Mouse (Mus musculus) liver, embryonic 15.5 days (tissue): ENCODE data around the gene Gabrd. TPM values are rescaled to one million over a fixed set of nuclear protein-coding genes. Genes with fewer than 3 reads are reported as not detected.

Experiments
- ATAC-seq: fragments of 200-750 bp; cut with Nextera tagmentation; 2 replicates; pipeline ENCODE4 v1.8.0; 2017; ENCODE audit warnings: moderate number of reproducible peaks, mild to moderate bottlenecking, moderate library complexity; ENCODE audit not compliant: insufficient read depth
- H3K27ac ChIP-seq: fragments of 300-500 bp; sonication (generic); replicated peaks from 2 replicates; pipeline ENCODE4 v1.5.1; 2015; ENCODE audit warnings: mild to moderate bottlenecking, inconsistent platforms
- H3K27me3 ChIP-seq: fragments of 300-500 bp; sonication (generic); 2 replicates; pipeline ENCODE4 v1.6.1; 2015; ENCODE audit warnings: mild to moderate bottlenecking, inconsistent platforms
- H3K36me3 ChIP-seq: fragments of 300-500 bp; sonication (generic); replicated peaks from 2 replicates; pipeline ENCODE4 v1.6.1; 2015; ENCODE audit warnings: moderate library complexity, mild to moderate bottlenecking, inconsistent platforms
- H3K4me1 ChIP-seq: fragments of 300-500 bp; sonication (generic); replicated peaks from 2 replicates; pipeline ENCODE4 v1.6.1; 2015; ENCODE audit warnings: inconsistent platforms
- H3K4me2 ChIP-seq: fragments of 300-500 bp; sonication (generic); 2 replicates; pipeline ENCODE4 v1.6.1; 2015; ENCODE audit warnings: moderate library complexity, mild to moderate bottlenecking, inconsistent platforms
- H3K4me3 ChIP-seq: fragments of 300-500 bp; sonication (generic); replicated peaks from 2 replicates; pipeline ENCODE4 v1.5.1; 2015; ENCODE audit warnings: mild to moderate bottlenecking, inconsistent platforms
- H3K9ac ChIP-seq: fragments of 300-500 bp; sonication (generic); 2 replicates; pipeline ENCODE4 v1.6.1; 2015; ENCODE audit warnings: moderate library complexity, mild to moderate bottlenecking, inconsistent platforms
- H3K9me3 ChIP-seq: fragments of 300-500 bp; sonication (generic); replicated peaks from 2 replicates; pipeline ENCODE4 v1.6.1; 2016; ENCODE audit warnings: inconsistent platforms
- WGBS: fragments of 180-500 bp; shearing (Covaris S2); methylation state at CpG from one replicate; pipeline ENCODE4 v1.1.7; 2015; ENCODE audit warnings: mixed read lengths; ENCODE audit not compliant: insufficient replicate concordance; 5-methylcytosine and 5-hydroxymethylcytosine counted together
- polyA plus RNA-seq: library from polyadenylated mRNA; unstranded; fragments of >200 nt; fragmentation: Nextera tagmentation; extraction: Ambion mirVana; gene quantifications from 2 replicates; pipeline ENCODE4 v1.2.1, GENCODE M21; 2015

Gabrd gene
- polyA plus RNA-seq, 1 experiment from 2014 or later: not detected

DNA sequence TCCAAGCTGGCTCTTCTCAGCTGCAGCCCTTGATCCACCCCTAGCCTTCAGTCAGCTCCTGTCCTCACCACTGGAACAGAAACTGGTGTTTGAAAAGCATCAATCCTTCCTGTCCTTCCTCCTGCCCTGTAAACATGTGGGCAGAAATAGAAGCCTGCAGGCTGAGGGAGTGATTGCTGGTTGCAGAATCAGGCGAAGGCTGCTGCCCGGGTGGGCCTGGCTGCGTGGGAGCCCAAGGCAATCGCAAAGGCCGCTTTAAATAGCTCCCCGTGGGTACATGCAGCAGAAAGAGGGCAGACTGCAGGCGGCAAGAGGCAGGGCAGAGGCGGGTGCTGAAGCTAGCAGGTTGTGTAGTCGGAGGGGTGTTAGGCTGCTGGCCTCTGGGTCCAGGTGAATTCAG, 15.2 kb downstream of the Gabrd start:
- H3K27me3 ChIP-seq: peaks cover 7% of the 10 kb centered on the region; the same call in 1 of the 2 replicates
- H3K4me3 ChIP-seq: no peak overlapping the region
- H3K4me1 ChIP-seq: no peaks in the 10 kb centered on the region
- no peaks in the 10 kb centered on the region for H3K36me3 ChIP-seq
- no peak for ATAC-seq
- H3K9ac ChIP-seq: no peak overlapping the region
- H3K4me2 ChIP-seq: no peak overlapping the region
- H3K27ac ChIP-seq: no peak overlapping the region
- WGBS: 37% methylated on average over 9 of the region's 9 CpGs
- H3K9me3 ChIP-seq: no peaks in the 10 kb centered on the region

DNA sequence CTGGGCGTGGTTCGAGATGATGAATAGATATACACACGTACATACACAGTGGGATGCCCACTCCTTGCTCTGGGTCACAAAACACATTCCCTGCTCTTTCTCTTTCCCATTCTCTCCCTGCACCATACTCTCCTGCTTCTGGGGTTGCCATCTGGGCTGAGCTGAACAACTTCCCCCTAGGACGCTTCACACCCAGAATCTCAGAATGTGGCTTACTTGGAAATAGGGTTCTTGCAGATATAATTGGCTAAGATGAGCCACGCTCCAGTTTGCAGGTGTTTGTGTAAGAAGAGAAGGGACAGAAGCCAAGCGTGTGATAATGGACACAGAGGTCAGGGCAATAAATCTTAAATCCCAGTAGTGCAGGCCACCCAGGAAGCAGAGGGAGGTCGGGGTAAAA, 15.9 kb downstream of the Gabrd start:
- Histone ChIP-seq H3K4me1 (no peaks in the 10 kb centered on the region), H3K4me2 (no peak overlapping the region), H3K9ac (no peak overlapping the region), H3K27ac (no peak overlapping the region), H3K27me3 (peaks cover 7% of the 10 kb centered on the region; the same call in 1 of the 2 replicates), H3K36me3 (no peaks in the 10 kb centered on the region), H3K4me3 (no peak overlapping the region), H3K9me3 (no peaks in the 10 kb centered on the region)
- no peak for ATAC-seq
- 40% methylated on average over 7 of the region's 7 CpGs for WGBS

DNA sequence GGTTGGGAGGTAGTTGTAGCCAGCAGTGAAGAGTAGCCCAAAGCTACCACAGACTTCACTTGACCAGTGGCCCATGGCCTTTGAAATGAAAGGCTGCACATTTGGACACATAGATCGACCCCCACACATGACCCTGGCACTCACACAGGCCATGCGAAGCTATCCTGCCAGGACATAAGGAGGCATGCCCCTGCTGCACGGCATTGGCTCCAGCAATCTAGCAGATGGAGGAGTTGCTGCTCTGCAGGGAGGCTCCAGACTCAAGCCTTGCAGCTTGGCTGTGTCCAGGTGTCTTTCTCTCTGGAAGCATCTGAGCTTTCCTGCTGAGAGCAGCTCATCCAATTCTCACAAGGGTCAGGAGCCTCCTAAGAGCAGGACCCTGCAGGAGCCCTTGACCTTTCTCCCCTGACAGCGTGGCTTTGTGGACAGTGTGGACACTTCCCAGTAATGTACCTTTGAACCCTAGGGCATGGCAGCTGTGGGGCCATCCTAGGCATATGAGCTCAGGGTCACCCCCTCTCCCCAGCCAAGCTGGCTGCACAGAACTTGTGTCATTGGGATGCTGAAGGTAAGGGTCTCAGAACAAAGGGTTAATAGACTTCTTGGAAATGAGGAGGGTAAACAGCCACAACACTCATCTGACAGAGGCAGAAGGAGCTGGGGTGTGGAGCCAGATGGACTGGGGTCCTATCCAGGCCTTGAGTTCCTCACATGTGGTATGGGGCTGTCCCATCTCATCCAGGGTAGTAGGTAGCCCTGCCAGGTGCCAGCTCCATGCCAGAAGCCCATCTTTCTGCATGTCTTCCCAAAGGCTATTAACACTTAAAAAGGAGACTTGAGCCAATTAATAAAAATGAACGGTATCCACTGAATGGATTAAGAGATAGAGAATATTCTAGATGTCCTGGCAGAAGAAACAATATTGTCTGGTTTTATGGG, 25.8 kb downstream of the Gabrd start:
- no peak overlapping the region for H3K4me2 ChIP-seq
- peaks cover 10% of the 10 kb centered on the region; the same call in 1 of the 2 replicates for H3K4me1 ChIP-seq
- H3K27ac ChIP-seq: no peak overlapping the region
- 60% methylated on average over 5 of the region's 5 CpGs for WGBS
- no peaks in the 10 kb centered on the region for H3K36me3 ChIP-seq
- H3K4me3 ChIP-seq: no peak overlapping the region
- no peak for ATAC-seq
- H3K9me3 ChIP-seq: no peaks in the 10 kb centered on the region
- no peak overlapping the region for H3K9ac ChIP-seq
- H3K27me3 ChIP-seq: peaks cover 3% of the 10 kb centered on the region; the same call in 1 of the 2 replicates

GRCm38 (mm10) chr4:155370737-155371715, 26.9 kb downstream of the Gabrd start:
- Histone ChIP-seq H3K27me3 (peaks cover 9% of the 10 kb centered on the region; the same call in 1 of the 2 replicates), H3K9me3 (no peaks in the 10 kb centered on the region), H3K9ac (no peak overlapping the region), H3K4me2 (no peak overlapping the region), H3K27ac (no peak overlapping the region), H3K4me3 (no peak overlapping the region), H3K36me3 (no peaks in the 10 kb centered on the region), H3K4me1 (peaks cover 10% of the 10 kb centered on the region; the same call in 1 of the 2 replicates)
- WGBS: 67% methylated on average over 15 of the region's 15 CpGs
- peak; percentile 67; the same call in 1 of the 2 replicates for ATAC-seq

GRCm38 (mm10) chr4:155368684-155369083, 29.2 kb downstream of the Gabrd start:
- Histone ChIP-seq H3K27ac (no peak overlapping the region), H3K4me1 (peaks cover 10% of the 10 kb centered on the region; the same call in 1 of the 2 replicates), H3K9ac (no peak overlapping the region), H3K36me3 (no peaks in the 10 kb centered on the region), H3K4me3 (no peak overlapping the region), H3K4me2 (no peak overlapping the region), H3K27me3 (peaks cover 26% of the 10 kb centered on the region), H3K9me3 (no peaks in the 10 kb centered on the region)
- 20% methylated on average over 12 of the region's 12 CpGs for WGBS
- no peak for ATAC-seq

DNA sequence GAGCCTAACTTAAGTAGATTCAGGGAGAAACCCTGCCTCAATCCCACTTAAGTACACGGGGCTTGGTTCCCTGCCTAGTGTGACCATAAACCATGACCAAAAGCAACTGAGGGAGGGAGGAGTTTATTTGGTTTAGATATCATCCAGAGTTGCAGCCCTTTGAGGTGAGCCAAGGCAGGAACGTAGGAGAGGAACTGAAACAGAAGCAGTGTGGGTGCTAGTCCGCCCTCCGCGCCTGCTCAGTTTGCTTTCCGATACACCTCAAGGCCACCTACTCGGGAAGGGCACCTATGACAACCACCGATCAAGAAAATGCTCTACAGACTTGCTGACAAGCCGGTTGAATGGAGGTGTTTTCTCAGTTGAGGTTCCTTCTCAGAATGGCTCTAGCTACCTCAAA, 30.2 kb downstream of the Gabrd start:
- H3K4me2 ChIP-seq: no peak overlapping the region
- no peak for ATAC-seq
- H3K36me3 ChIP-seq: no peaks in the 10 kb centered on the region
- WGBS: 72% methylated on average over 9 of the region's 9 CpGs
- H3K27ac ChIP-seq: no peak overlapping the region
- peaks cover 35% of the 10 kb centered on the region for H3K27me3 ChIP-seq
- H3K9me3 ChIP-seq: no peaks in the 10 kb centered on the region
- H3K9ac ChIP-seq: no peak overlapping the region
- H3K4me3 ChIP-seq: no peak overlapping the region
- peaks cover 10% of the 10 kb centered on the region; the same call in 1 of the 2 replicates for H3K4me1 ChIP-seq

DNA sequence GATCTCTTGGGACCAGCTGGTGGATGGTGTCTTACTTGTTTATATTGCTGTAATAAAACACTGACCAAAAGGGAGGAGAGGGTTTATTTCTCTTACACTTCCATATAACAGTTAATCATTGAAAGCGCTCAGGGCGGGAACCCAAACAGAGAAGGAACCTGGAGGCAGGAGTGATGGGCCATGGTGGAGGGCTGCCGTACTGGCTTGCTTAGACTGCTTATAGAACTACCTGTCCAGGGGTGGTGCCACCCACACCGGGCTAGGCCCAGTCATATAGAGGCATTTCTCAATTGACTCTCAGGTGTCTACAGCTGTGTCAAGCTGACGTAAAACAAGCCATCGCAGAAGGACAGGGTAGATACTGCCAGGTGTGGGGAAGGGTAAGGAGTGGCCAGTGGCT, 31.1 kb downstream of the Gabrd start:
- H3K9ac ChIP-seq: no peak overlapping the region
- no peaks in the 10 kb centered on the region for H3K9me3 ChIP-seq
- no peak for ATAC-seq
- H3K4me3 ChIP-seq: no peak overlapping the region
- H3K4me2 ChIP-seq: no peak overlapping the region
- H3K27me3 ChIP-seq: peaks cover 45% of the 10 kb centered on the region
- peaks cover 9% of the 10 kb centered on the region; the same call in 1 of the 2 replicates for H3K4me1 ChIP-seq
- H3K27ac ChIP-seq: no peak overlapping the region
- 59% methylated on average over 6 of the region's 6 CpGs for WGBS
- H3K36me3 ChIP-seq: no peaks in the 10 kb centered on the region

DNA sequence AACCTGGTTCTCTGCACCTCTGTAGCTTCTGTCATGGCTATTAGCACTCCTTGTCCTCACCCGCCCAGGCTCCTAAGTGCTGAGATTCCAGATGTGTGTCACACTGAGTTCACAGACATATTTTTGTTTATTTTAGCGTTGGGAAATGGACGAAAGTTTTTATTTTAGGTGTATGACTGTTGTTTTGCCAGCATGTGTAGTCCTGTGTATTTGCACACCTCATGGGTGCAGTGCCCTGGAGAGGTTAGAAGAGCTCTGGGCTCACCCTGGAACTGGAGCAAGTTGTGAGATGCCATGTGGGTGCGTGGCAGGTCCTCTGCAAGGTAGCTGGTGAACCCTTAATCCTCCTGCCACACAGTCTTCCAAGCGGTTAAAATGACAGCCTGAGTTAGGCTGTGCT, 35.5 kb downstream of the Gabrd start:
- WGBS: 34% methylated on average over 5 of the region's 5 CpGs
- Histone ChIP-seq H3K9me3 (no peaks in the 10 kb centered on the region), H3K36me3 (no peaks in the 10 kb centered on the region), H3K9ac (no peak overlapping the region), H3K27ac (no peak overlapping the region), H3K27me3 (peaks cover 77% of the 10 kb centered on the region), H3K4me1 (no peaks in the 10 kb centered on the region), H3K4me3 (no peak overlapping the region), H3K4me2 (no peak overlapping the region)
- no peak for ATAC-seq

DNA sequence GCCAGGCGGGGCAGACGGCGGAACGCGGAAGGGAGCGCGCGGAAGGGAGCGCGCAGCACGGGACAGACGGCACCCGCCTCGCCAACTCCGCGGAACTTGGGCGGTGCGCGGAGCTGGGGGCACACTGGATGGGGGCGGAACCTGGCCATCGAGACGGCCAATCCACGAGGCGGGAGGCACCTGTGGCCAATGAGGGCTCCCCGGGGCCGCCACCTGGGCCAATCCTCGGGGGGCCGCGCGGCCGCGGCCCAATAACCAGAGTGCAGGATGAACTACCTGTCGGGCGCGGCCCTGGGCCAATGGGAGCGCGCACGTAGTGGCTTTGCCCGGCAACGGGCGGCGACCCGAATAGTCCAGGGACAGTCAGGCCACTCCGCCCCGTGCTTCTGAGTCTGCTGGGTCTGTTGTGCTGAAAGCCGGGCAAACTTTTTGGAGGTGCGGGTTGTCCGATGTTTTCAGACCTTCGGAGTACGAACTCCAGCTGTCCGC, 36.6 kb downstream of the Gabrd start, which contains the start of gene Prkcz:
Gene Prkcz, minus strand, starts transcription at position 59 of the 489 bp plus-strand sequence.
- H3K36me3 ChIP-seq: no peaks in the 10 kb centered on the region
- no peak within 1 kb of the TSS for H3K27ac ChIP-seq
- no peaks in the 10 kb centered on the region for H3K4me1 ChIP-seq
- H3K27me3 ChIP-seq: peaks cover 74% of the 10 kb centered on the region
- H3K4me3 ChIP-seq: peak within 1 kb of the TSS; percentile 47
- H3K9ac ChIP-seq: no peak within 1 kb of the TSS
- peak within 1 kb of the TSS; percentile 51 for H3K4me2 ChIP-seq
- WGBS: 1% methylated on average over 51 of the region's 51 CpGs
- H3K9me3 ChIP-seq: no peaks in the 10 kb centered on the region
- ATAC-seq: peak; percentile 90

- Histone ChIP-seq H3K27ac (no peak overlapping the region), H3K4me2 (peak overlapping the region; percentile 51), H3K9me3 (no peaks in the 10 kb centered on the region), H3K4me3 (peak overlapping the region; percentile 47), H3K4me1 (no peaks in the 10 kb centered on the region), H3K27me3 (peaks cover 69% of the 10 kb centered on the region), H3K36me3 (no peaks in the 10 kb centered on the region), H3K9ac (no peak overlapping the region)
- ATAC-seq: 0 out of 2 replicates have a peak, but pooled peaks have one; percentile 4
- WGBS: 2% methylated on average over 42 of the region's 42 CpGs
Measured at GRCm38 (mm10) chr4:155360856-155361255, 37.1 kb downstream of the Gabrd start.
